Mouse (Mus musculus) forebrain, postnatal 0 days (tissue): ENCODE results near the gene Myl4. TPM values are rescaled to one million over a fixed set of nuclear protein-coding genes. Genes with fewer than 3 reads are reported as not detected.
"Not testable (repeated sequence)": the region's sequence is repeated elsewhere in the genome, so short reads cannot be mapped to it uniquely, and the experiment has no call there.

ENCODE experiments used
- ATAC-seq: fragments of 200-750 bp; cut with Nextera tagmentation; 2 replicates; pipeline ENCODE4 v1.8.0; 2017; ENCODE audit warnings: mild to moderate bottlenecking, moderate library complexity
- DNase-seq: peaks from one replicate; pipeline ENCODE4 v3.0.0-alpha.2; 2015
- H3K27ac ChIP-seq: fragments of 300-500 bp; sonication (generic); 2 replicates; pipeline ENCODE4 v1.5.1; 2014; ENCODE audit warnings: low read depth, mild to moderate bottlenecking, antibody characterized with exemption, low read length, moderate library complexity, mixed read lengths
- H3K27me3 ChIP-seq: fragments of 300-500 bp; sonication (generic); 2 replicates; pipeline ENCODE4 v1.6.1; 2014; ENCODE audit warnings: mild to moderate bottlenecking, low read length, mixed read lengths; ENCODE audit not compliant: insufficient read depth
- H3K36me3 ChIP-seq: fragments of 300-500 bp; sonication (generic); 2 replicates; pipeline ENCODE4 v1.6.1; 2014; ENCODE audit warnings: mild to moderate bottlenecking, moderate library complexity; ENCODE audit not compliant: insufficient read depth
- H3K4me1 ChIP-seq: fragments of 300-500 bp; sonication (generic); 2 replicates; pipeline ENCODE4 v1.6.1; 2014; ENCODE audit warnings: antibody characterized with exemption; ENCODE audit not compliant: insufficient read depth
- H3K4me2 ChIP-seq: fragments of 300-500 bp; sonication (generic); 2 replicates; pipeline ENCODE4 v1.6.1; 2014; ENCODE audit warnings: low read depth, mild to moderate bottlenecking, moderate library complexity
- H3K4me3 ChIP-seq: fragments of 300-500 bp; sonication (generic); 2 replicates; pipeline ENCODE4 v1.5.1; 2014; ENCODE audit warnings: low read depth, low read length, mixed read lengths
- H3K9ac ChIP-seq: fragments of 300-500 bp; sonication (generic); 2 replicates; pipeline ENCODE4 v1.6.1; 2014; ENCODE audit warnings: mild to moderate bottlenecking
- H3K9me3 ChIP-seq: fragments of 300-500 bp; sonication (generic); 2 replicates; pipeline ENCODE4 v1.6.1; 2016; ENCODE audit warnings: low read length
- CTCF ChIP-seq: sonication (generic); IDR thresholded peaks from 2 replicates; pipeline ENCODE4 v1.5.1; 2016; ENCODE audit warnings: antibody characterized with exemption, control low read depth, low read depth
- WGBS: fragments of 180-500 bp; shearing (Covaris S2); extraction: QIAGEN DNeasy Blood & Tissue Kit; methylation state at CpG from one replicate; pipeline ENCODE4 v1.1.7; 2014; 5-methylcytosine and 5-hydroxymethylcytosine counted together
- polyA plus RNA-seq: library from polyadenylated mRNA; unstranded; fragments of >200 nt; fragmentation: Nextera tagmentation; extraction: Ambion mirVana; gene quantifications from 2 replicates; pipeline ENCODE4 v1.2.1, GENCODE M21; 2015
- total RNA-seq: library from RNA; depleted of rRNA; stranded (reverse); fragments of >200 nt; gene quantifications from 2 replicates; pipeline ENCODE4 v1.2.3, GENCODE M21; 2014

The Myl4 gene
- total and polyA plus RNA-seq, 2 experiments from 2014 or later: 0.67 to 4.6 TPM

DNA sequence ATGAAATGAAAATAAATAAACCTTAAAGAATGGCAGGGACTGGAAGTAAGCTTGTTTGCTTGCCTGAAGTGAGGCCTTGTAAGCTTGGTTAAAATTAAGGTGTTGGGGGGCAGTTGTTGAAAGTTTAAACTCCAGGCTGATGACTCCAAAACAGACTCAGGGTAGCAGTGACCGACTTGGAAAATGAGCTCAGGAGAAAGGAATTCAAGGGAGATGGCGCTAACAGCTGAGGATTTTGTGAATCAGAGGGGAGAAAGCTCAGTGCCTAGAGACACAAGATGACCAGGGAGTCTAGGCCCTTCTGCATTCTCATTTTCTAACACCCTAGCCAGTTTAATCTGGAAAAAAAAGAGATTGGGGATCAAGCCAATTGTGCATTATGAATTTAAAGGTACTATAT lies 10.5 kb downstream of the Myl4 start:
- TF ChIP-seq CTCF: no peak
- H3K4me3 ChIP-seq: no peak overlapping the region
- no peak overlapping the region for H3K4me2 ChIP-seq
- no peaks in the 10 kb centered on the region for H3K36me3 ChIP-seq
- no peak for DNase-seq
- no peaks in the 10 kb centered on the region for H3K9me3 ChIP-seq
- H3K27ac ChIP-seq: no peak overlapping the region
- no peak overlapping the region for H3K9ac ChIP-seq
- no peak for ATAC-seq
- H3K27me3 ChIP-seq: no peaks in the 10 kb centered on the region
- 52% methylated on average over 2 of the region's 2 CpGs for WGBS
- H3K4me1 ChIP-seq: no peaks in the 10 kb centered on the region

GRCm38 (mm10) chr11:104563496-104563895 lies 13.0 kb downstream of the Myl4 start:
- WGBS: 78% methylated on average over 1 of the region's 1 CpGs
- H3K36me3 ChIP-seq: no peaks in the 10 kb centered on the region
- H3K27me3 ChIP-seq: no peaks in the 10 kb centered on the region
- ATAC-seq (no peak), DNase-seq (no peak)
- H3K4me2 ChIP-seq: no peak overlapping the region
- H3K9ac ChIP-seq: no peak overlapping the region
- H3K4me1 ChIP-seq: no peaks in the 10 kb centered on the region
- no peak overlapping the region for H3K27ac ChIP-seq
- H3K9me3 ChIP-seq: no peaks in the 10 kb centered on the region
- H3K4me3 ChIP-seq: no peak overlapping the region
- no peak for TF ChIP-seq CTCF

DNA sequence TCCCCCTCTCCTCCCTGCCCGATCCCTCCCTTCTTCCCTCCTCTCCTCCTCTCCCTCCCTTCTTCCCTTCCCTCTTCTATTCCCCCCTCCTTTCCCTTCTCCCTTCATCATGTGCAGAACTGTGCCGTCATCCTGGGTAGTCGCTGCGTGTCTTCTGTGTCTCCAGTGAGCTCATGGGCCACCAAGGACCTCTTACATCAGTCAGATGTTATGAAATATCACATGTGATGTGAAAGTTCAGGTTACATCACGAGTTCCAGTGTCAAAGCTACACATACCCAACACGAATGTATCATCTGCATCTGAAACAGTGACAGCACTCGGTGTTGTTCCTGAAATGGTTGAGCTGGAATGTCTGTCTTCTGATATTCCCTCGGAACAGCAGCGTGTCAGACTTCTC lies 14.7 kb downstream of the Myl4 start:
- H3K4me3 ChIP-seq: no peak overlapping the region
- no peaks in the 10 kb centered on the region for H3K36me3 ChIP-seq
- WGBS: 90% methylated on average over 9 of the region's 9 CpGs
- TF ChIP-seq CTCF: no peak
- no peak overlapping the region for H3K9ac ChIP-seq
- no peaks in the 10 kb centered on the region for H3K9me3 ChIP-seq
- H3K27me3 ChIP-seq: no peaks in the 10 kb centered on the region
- H3K27ac ChIP-seq: no peak overlapping the region
- no peaks in the 10 kb centered on the region for H3K4me1 ChIP-seq
- ATAC-seq (no peak), DNase-seq (no peak)
- no peak overlapping the region for H3K4me2 ChIP-seq

DNA sequence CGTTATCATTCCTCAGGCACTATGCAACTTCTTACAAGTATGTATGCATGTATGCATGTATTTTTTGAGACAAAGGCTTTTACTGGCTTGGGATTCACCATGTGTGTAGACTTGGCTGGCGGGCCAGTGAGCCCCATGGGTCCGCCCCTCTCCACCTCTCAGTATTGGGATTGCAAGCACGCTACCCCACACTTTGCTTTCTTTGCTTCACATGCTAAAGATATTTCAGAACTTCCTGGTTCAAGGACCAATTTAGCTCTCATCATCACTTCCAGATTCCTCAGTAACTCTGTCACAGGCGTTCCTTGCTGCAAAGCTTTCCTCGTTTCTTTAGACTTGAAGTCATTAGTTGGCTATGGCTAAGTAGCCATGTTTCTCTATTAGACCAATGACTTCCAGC lies 15.6 kb downstream of the Myl4 start:
- TF ChIP-seq CTCF: no peak
- H3K4me2 ChIP-seq: no peak overlapping the region
- no peak for DNase-seq
- no peaks in the 10 kb centered on the region for H3K9me3 ChIP-seq
- ATAC-seq: no peak
- H3K9ac ChIP-seq: no peak overlapping the region
- H3K4me3 ChIP-seq: no peak overlapping the region
- no peak overlapping the region for H3K27ac ChIP-seq
- H3K36me3 ChIP-seq: no peaks in the 10 kb centered on the region
- 86% methylated on average over 6 of the region's 6 CpGs for WGBS
- H3K27me3 ChIP-seq: no peaks in the 10 kb centered on the region
- no peaks in the 10 kb centered on the region for H3K4me1 ChIP-seq

DNA sequence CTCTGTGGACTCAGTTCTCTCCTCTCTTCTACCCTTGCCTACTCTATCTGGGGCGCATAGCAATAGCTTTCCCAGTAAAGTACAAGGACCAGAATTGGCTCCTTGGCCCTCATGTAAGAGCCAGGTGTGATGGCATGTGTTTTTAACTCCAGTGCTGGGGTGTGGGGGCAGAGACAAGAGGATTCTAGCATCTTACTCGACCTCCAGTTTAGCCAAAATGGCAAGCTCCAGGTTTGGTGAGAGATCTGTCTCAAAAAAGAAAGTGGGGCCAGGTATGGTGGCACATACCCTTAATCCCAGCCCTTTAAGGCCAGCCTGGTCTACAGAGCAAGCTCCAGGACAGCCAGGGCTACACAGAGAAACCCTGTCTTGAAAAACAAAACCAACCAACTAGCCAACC lies 16.3 kb downstream of the Myl4 start:
- Histone ChIP-seq H3K4me1 (no peaks in the 10 kb centered on the region), H3K27ac (no peak overlapping the region), H3K27me3 (no peaks in the 10 kb centered on the region), H3K9me3 (no peaks in the 10 kb centered on the region), H3K9ac (no peak overlapping the region), H3K36me3 (no peaks in the 10 kb centered on the region), H3K4me3 (no peak overlapping the region), H3K4me2 (no peak overlapping the region)
- no peak for ATAC-seq
- WGBS: 70% methylated on average over 2 of the region's 2 CpGs
- no peak for TF ChIP-seq CTCF
- DNase-seq: no peak

GRCm38 (mm10) chr11:104567736-104568135 lies 17.3 kb downstream of the Myl4 start:
- ATAC-seq (no peak), DNase-seq (no peak)
- Histone ChIP-seq H3K27me3 (no peaks in the 10 kb centered on the region), H3K4me3 (no peak overlapping the region), H3K27ac (no peak overlapping the region), H3K4me2 (no peak overlapping the region), H3K9me3 (no peaks in the 10 kb centered on the region), H3K9ac (no peak overlapping the region), H3K4me1 (no peaks in the 10 kb centered on the region), H3K36me3 (no peaks in the 10 kb centered on the region)
- whole genome bisulfite sequencing: 87% methylated on average over 9 of the region's 9 CpGs
- TF ChIP-seq CTCF: no peak

GRCm38 (mm10) chr11:104568326-104568725 lies 17.9 kb downstream of the Myl4 start:
- WGBS: 96% methylated on average over 4 of the region's 4 CpGs
- H3K4me2 ChIP-seq: no peak overlapping the region
- ATAC-seq (no peak), DNase-seq (no peak)
- H3K4me3 ChIP-seq: no peak overlapping the region
- H3K9me3 ChIP-seq: no peaks in the 10 kb centered on the region
- no peak for TF ChIP-seq CTCF
- H3K36me3 ChIP-seq: no peaks in the 10 kb centered on the region
- H3K4me1 ChIP-seq: no peaks in the 10 kb centered on the region
- no peak overlapping the region for H3K27ac ChIP-seq
- H3K27me3 ChIP-seq: no peaks in the 10 kb centered on the region
- H3K9ac ChIP-seq: no peak overlapping the region

GRCm38 (mm10) chr11:104570515-104570914 lies 20.1 kb downstream of the Myl4 start:
- 83% methylated on average over 8 of the region's 8 CpGs for WGBS
- not testable (repeated sequence) for H3K27me3 ChIP-seq, H3K36me3 ChIP-seq, H3K4me1 ChIP-seq, H3K27ac ChIP-seq, ATAC-seq, H3K9me3 ChIP-seq, DNase-seq, H3K9ac ChIP-seq, H3K4me2 ChIP-seq, H3K4me3 ChIP-seq

DNA sequence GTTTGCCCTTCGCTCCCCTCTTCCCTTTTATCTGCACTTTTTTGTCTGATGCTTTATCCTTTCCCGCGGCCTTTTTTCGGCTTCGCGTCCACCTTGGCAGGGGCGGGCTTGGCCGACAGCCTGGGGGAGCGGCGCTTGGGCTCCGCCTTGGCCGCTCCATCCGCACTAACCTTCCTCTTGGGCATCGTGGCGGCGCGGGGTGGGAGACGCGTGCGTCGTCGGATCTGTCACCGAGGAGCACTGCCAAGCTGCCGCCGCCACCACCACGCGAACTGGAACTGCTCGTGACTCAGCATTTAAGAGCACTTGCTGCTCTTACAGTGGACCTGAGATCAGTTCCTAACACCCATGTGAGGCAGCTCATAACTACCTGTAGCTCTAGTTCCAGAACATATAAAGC lies 20.9 kb downstream of the Myl4 start:
- H3K4me1 ChIP-seq, H3K27me3 ChIP-seq, H3K36me3 ChIP-seq, H3K27ac ChIP-seq, H3K9me3 ChIP-seq: not testable (repeated sequence)
- Histone ChIP-seq H3K9ac (peak overlapping the region; percentile 39; the same call in 1 of the 2 replicates), H3K4me2 (peak overlapping the region; percentile 53), H3K4me3 (peak overlapping the region; percentile 22)
- WGBS: 1% methylated on average over 28 of the region's 28 CpGs
- peak; percentile 66 for ATAC-seq
- peak; percentile 53 for DNase-seq
